Mouse (Mus musculus): ENCODE measurements around the gene Hagh.
A peak's percentile ranks its signal among the peaks of the same experiment; 100 is the strongest.

Gene Hagh

GRCm38 (mm10) chr17:24839842-24840241 is at the start of gene Hagh:
Gene Hagh (plus strand): TSS chr17:24840143.
- DNase-seq (ENCODE audit: low spot score): no peak

GRCm38 (mm10) chr17:24792190-24792589 is 47.8 kb upstream of the Hagh start:
- DNase-seq (ENCODE audit: low spot score): no peak

GRCm38 (mm10) chr17:24794791-24795190 is 45.2 kb upstream of the Hagh start:
- no peak for DNase-seq (ENCODE audit: low spot score)

- no peak for DNase-seq (ENCODE audit: low spot score)
Observed at GRCm38 (mm10) chr17:24796969-24797368, 43.0 kb upstream of the Hagh start.

GRCm38 (mm10) chr17:24798229-24798628 is 41.7 kb upstream of the Hagh start:
- no peak for DNase-seq (ENCODE audit: low spot score)

GRCm38 (mm10) chr17:24799476-24799875 is 40.5 kb upstream of the Hagh start:
- no peak for DNase-seq (ENCODE audit: low spot score)

- DNase-seq (ENCODE audit: low spot score): no peak
Observed at GRCm38 (mm10) chr17:24800524-24800923, 39.4 kb upstream of the Hagh start.

- peak; percentile 56 for DNase-seq (ENCODE audit: low spot score)
Observed at GRCm38 (mm10) chr17:24803952-24804951, 35.7 kb upstream of the Hagh start, which contains the start of gene Meiob. Gene Meiob (plus strand): TSS chr17:24804289.

- no peak for DNase-seq (ENCODE audit: low spot score)
Observed at GRCm38 (mm10) chr17:24811211-24811610, 28.7 kb upstream of the Hagh start.

- no peak for DNase-seq (ENCODE audit: low spot score)
Observed at GRCm38 (mm10) chr17:24812215-24812614, 27.7 kb upstream of the Hagh start.

GRCm38 (mm10) chr17:24815256-24815655 is 24.7 kb upstream of the Hagh start:
- DNase-seq (ENCODE audit: low spot score): no peak

- no peak for DNase-seq (ENCODE audit: low spot score)
Observed at GRCm38 (mm10) chr17:24817503-24817902, 22.4 kb upstream of the Hagh start.

- no peak for DNase-seq (ENCODE audit: low spot score)
Observed at GRCm38 (mm10) chr17:24818172-24818571, 21.8 kb upstream of the Hagh start.

- DNase-seq (ENCODE audit: low spot score): no peak
Observed at GRCm38 (mm10) chr17:24819469-24819868, 20.5 kb upstream of the Hagh start.

GRCm38 (mm10) chr17:24821351-24822280 is 18.3 kb upstream of the Hagh start:
- DNase-seq (ENCODE audit: low spot score): no peak

GRCm38 (mm10) chr17:24840341-24840740 is 398 bp downstream of the Hagh start:
- no peak for DNase-seq (ENCODE audit: low spot score)

GRCm38 (mm10) chr17:24841133-24841532 is 1.2 kb downstream of the Hagh start:
- peak; percentile 42 for DNase-seq (ENCODE audit: low spot score)

- DNase-seq (ENCODE audit: low spot score): no peak
Observed at GRCm38 (mm10) chr17:24842631-24843030, 2.7 kb downstream of the Hagh start.

- no peak for DNase-seq (ENCODE audit: low spot score)
Observed at GRCm38 (mm10) chr17:24844525-24844924, 4.6 kb downstream of the Hagh start.

- no peak for DNase-seq (ENCODE audit: low spot score)
Observed at GRCm38 (mm10) chr17:24847386-24847785, 7.4 kb downstream of the Hagh start.

- no peak for DNase-seq (ENCODE audit: low spot score)
Observed at GRCm38 (mm10) chr17:24848600-24849031, 8.7 kb downstream of the Hagh start.

- no peak for DNase-seq (ENCODE audit: low spot score)
Observed at GRCm38 (mm10) chr17:24849733-24850064, 9.8 kb downstream of the Hagh start.
